In the genomic region with DNA sequence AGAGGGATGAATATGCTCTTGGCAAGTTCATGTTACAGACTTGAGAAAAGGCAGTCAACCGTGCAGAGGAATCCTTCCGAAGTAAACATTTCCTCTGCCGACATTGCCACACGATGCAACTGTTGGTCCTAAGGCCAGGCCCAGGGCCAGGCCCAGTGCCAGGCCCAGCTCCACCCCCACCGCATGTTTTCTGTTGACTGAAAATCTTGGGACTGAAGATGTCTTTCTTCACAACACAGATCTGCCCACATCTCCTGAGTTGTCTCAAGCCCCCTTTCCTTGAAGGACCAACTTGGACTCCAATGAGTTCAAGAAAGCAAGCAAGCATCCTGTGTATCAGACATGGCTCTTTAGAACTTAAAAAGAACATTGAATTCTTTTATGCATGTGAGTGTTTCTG, we compare ENCODE assay signal across 16 mouse cellular contexts.
A peak's percentile ranks its signal among the peaks of the same experiment; 100 is the strongest.
DNase-seq lines count a peak whose midpoint lies in the region; ATAC-seq and TF ChIP-seq lines count a peak whose summit lies in the region.
"Had no signal": no experiment of that assay in that cellular context is flagged by ENCODE, and none has a peak within 500 bp of the region (broad histone marks: within the 10 kb centered on the region; RNA-seq: fewer than 3 reads in every experiment).

No protein-coding gene starts in this region.

- H3K27ac ChIP-seq in intestine, embryonic 14.5 days (ENCODE audit: low read depth): no peak overlapping the region
- no peak overlapping the region for H3K27ac ChIP-seq in intestine, postnatal 0 days (ENCODE audit: low read depth, low read length)
- no peak overlapping the region for H3K27ac ChIP-seq in neural tube, embryonic 15.5 days (replicated peaks)
- no peak overlapping the region for H3K27ac ChIP-seq in hindbrain, embryonic 10.5 days
- H3K27ac ChIP-seq: embryonic facial prominence, embryonic 10.5 days; embryonic facial prominence, embryonic 12.5 days; forebrain, embryonic 13.5 days; forebrain, embryonic 15.5 days had no signal

- ATAC-seq in intestine, embryonic 14.5 days (replicated peaks; ENCODE audit: low FRiP score, low TSS enrichment, low read depth): no peak
- no peak for ATAC-seq in intestine, postnatal 0 days
- ATAC-seq in neural tube, embryonic 15.5 days (ENCODE audit: low FRiP score): no peak
- ATAC-seq: activated CD4-positive, CD25-positive, alpha-beta regulatory T cell, adult 4 months; forebrain, embryonic 13.5 days; forebrain, embryonic 15.5 days had no signal

- H3K4me2 ChIP-seq in intestine, embryonic 14.5 days (ENCODE audit: low read length): no peak overlapping the region
- H3K4me2 ChIP-seq in intestine, postnatal 0 days (replicated peaks; ENCODE audit: low read depth): no peak overlapping the region
- no peak overlapping the region for H3K4me2 ChIP-seq in neural tube, embryonic 15.5 days
- H3K4me2 ChIP-seq: embryonic facial prominence, embryonic 12.5 days; forebrain, embryonic 13.5 days; forebrain, embryonic 15.5 days had no signal

- TF ChIP-seq CTCF in intestine, postnatal 0 days (IDR thresholded peaks at IDR 0.05; ENCODE audit: low read depth): no peak

- no peak overlapping the region for H3K9ac ChIP-seq in intestine, embryonic 14.5 days (ENCODE audit: low read length)
- H3K9ac ChIP-seq in intestine, postnatal 0 days (ENCODE audit: low read depth, low read length): no peak overlapping the region
- H3K9ac ChIP-seq in neural tube, embryonic 15.5 days (replicated peaks): no peak overlapping the region
- H3K9ac ChIP-seq: embryonic facial prominence, embryonic 12.5 days; forebrain, embryonic 13.5 days; forebrain, embryonic 15.5 days had no signal

- no peaks in the 10 kb centered on the region for H3K27me3 ChIP-seq in intestine, embryonic 14.5 days (replicated peaks; ENCODE audit: control insufficient read depth, insufficient read depth, low read length)
- H3K27me3 ChIP-seq in intestine, postnatal 0 days (replicated peaks; ENCODE audit: control insufficient read depth, insufficient read depth, low read length): no peaks in the 10 kb centered on the region
- H3K27me3 ChIP-seq in neural tube, embryonic 15.5 days (replicated peaks): no peaks in the 10 kb centered on the region
- H3K27me3 ChIP-seq in hindbrain, embryonic 10.5 days (ENCODE audit: insufficient read depth, poor library complexity, severe bottlenecking): no peaks in the 10 kb centered on the region
- H3K27me3 ChIP-seq: embryonic facial prominence, embryonic 12.5 days; forebrain, embryonic 13.5 days; forebrain, embryonic 15.5 days had no signal

- H3K9me3 ChIP-seq in intestine, embryonic 14.5 days (ENCODE audit: control insufficient read depth, low read length): no peaks in the 10 kb centered on the region
- no peaks in the 10 kb centered on the region for H3K9me3 ChIP-seq in intestine, postnatal 0 days (ENCODE audit: control insufficient read depth)
- H3K9me3 ChIP-seq in neural tube, embryonic 15.5 days (replicated peaks): no peaks in the 10 kb centered on the region
- no peaks in the 10 kb centered on the region for H3K9me3 ChIP-seq in hindbrain, embryonic 10.5 days
- H3K9me3 ChIP-seq: embryonic facial prominence, embryonic 10.5 days; embryonic facial prominence, embryonic 12.5 days; forebrain, embryonic 13.5 days; forebrain, embryonic 15.5 days had no signal

- no peaks in the 10 kb centered on the region for H3K36me3 ChIP-seq in intestine, embryonic 14.5 days (ENCODE audit: control insufficient read depth, insufficient read depth, low read length)
- no peaks in the 10 kb centered on the region for H3K36me3 ChIP-seq in intestine, postnatal 0 days (ENCODE audit: control insufficient read depth, insufficient read depth)
- H3K36me3 ChIP-seq in neural tube, embryonic 15.5 days: no peaks in the 10 kb centered on the region
- H3K36me3 ChIP-seq in hindbrain, embryonic 10.5 days: 0 out of 2 replicates have a peak, but pooled peaks cover 2% of the 10 kb centered on the region
- H3K36me3 ChIP-seq: embryonic facial prominence, embryonic 10.5 days; embryonic facial prominence, embryonic 12.5 days; forebrain, embryonic 15.5 days had no signal

- no peak overlapping the region for H3K4me3 ChIP-seq in intestine, embryonic 14.5 days (ENCODE audit: low read depth, low read length)
- no peak overlapping the region for H3K4me3 ChIP-seq in intestine, postnatal 0 days (ENCODE audit: low read depth, low read length)
- no peak overlapping the region for H3K4me3 ChIP-seq in neural tube, embryonic 15.5 days (replicated peaks)
- no peak overlapping the region for H3K4me3 ChIP-seq in hindbrain, embryonic 10.5 days
- H3K4me3 ChIP-seq: embryonic facial prominence, embryonic 10.5 days; embryonic facial prominence, embryonic 12.5 days; forebrain, embryonic 13.5 days; forebrain, embryonic 15.5 days had no signal

- intact Hi-C loops in heart, postnatal 14 days (cut with DNase I): no loop called here

- peak; percentile 66 for DNase-seq in heart, adult 11 months
- DNase-seq in heart, postnatal 14 days: no peak
- peak; percentile 31 for DNase-seq in intestine, embryonic 14.5 days (ENCODE audit: low spot score)
- DNase-seq in neural tube, embryonic 10.5 days (ENCODE audit: extremely low spot score, low spot score): peak; percentile 4
- DNase-seq in 3134 (ENCODE audit: extremely low read depth, insufficient read length, low spot score): peak; percentile 21
- no peak for DNase-seq in hindbrain, embryonic 10.5 days (ENCODE audit: low spot score)
- DNase-seq: adrenal gland, adult 8-10 months; adrenal gland, postnatal 14 days; cerebellum, adult 11-12 months had no signal

- H3K4me1 ChIP-seq in intestine, embryonic 14.5 days (replicated peaks; ENCODE audit: control insufficient read depth, insufficient read depth, low read length): no peaks in the 10 kb centered on the region
- H3K4me1 ChIP-seq in intestine, postnatal 0 days (replicated peaks; ENCODE audit: control insufficient read depth, insufficient read depth, low read length): no peaks in the 10 kb centered on the region
- no peaks in the 10 kb centered on the region for H3K4me1 ChIP-seq in neural tube, embryonic 15.5 days
- no peaks in the 10 kb centered on the region for H3K4me1 ChIP-seq in hindbrain, embryonic 10.5 days (replicated peaks)
- H3K4me1 ChIP-seq: embryonic facial prominence, embryonic 10.5 days; embryonic facial prominence, embryonic 12.5 days; forebrain, embryonic 13.5 days; forebrain, embryonic 15.5 days had no signal

- 79% methylated on average over 5 of the region's 5 CpGs for WGBS in intestine, embryonic 14.5 days
- 83% methylated on average over 5 of the region's 5 CpGs for WGBS in intestine, postnatal 0 days
- WGBS in neural tube, embryonic 15.5 days: 90% methylated on average over 5 of the region's 5 CpGs
- 92% methylated on average over 5 of the region's 5 CpGs for WGBS in hindbrain, embryonic 10.5 days

Comparison
In these comparisons a context has a peak if more than half of its experiments do, and no peak if none do; other contexts are left out.
1. DNase-seq: peak in heart, adult 11 months (single experiment), intestine, embryonic 14.5 days (single experiment), neural tube, embryonic 10.5 days (single experiment) and 3134 (single experiment); none in heart, postnatal 14 days (0 of 2) and hindbrain, embryonic 10.5 days (single experiment).